Mouse (Mus musculus) midbrain, embryonic 15.5 days (tissue): ENCODE data around the gene Tns1. TPM values are rescaled to one million over a fixed set of nuclear protein-coding genes. Genes with fewer than 3 reads are reported as not detected.

Experiments used
- ATAC-seq: fragments of 200-750 bp; cut with Nextera tagmentation; replicated peaks from 2 replicates; pipeline ENCODE4 v1.8.0; 2017; ENCODE audit warnings: moderate TSS enrichment
- H3K27ac ChIP-seq: fragments of 300-500 bp; sonication (generic); 2 replicates; pipeline ENCODE4 v1.5.1; 2015; ENCODE audit warnings: mild to moderate bottlenecking, inconsistent platforms
- H3K27me3 ChIP-seq: fragments of 300-500 bp; sonication (generic); replicated peaks from 2 replicates; pipeline ENCODE4 v1.6.1; 2015; ENCODE audit warnings: inconsistent platforms
- H3K36me3 ChIP-seq: fragments of 300-500 bp; sonication (generic); replicated peaks from 2 replicates; pipeline ENCODE4 v1.6.1; 2015; ENCODE audit warnings: inconsistent platforms
- H3K4me1 ChIP-seq: fragments of 300-500 bp; sonication (generic); 2 replicates; pipeline ENCODE4 v1.6.1; 2015; ENCODE audit warnings: inconsistent platforms
- H3K4me2 ChIP-seq: fragments of 300-500 bp; sonication (generic); 2 replicates; pipeline ENCODE4 v1.6.1; 2015; ENCODE audit warnings: inconsistent platforms, mild to moderate bottlenecking, moderate library complexity
- H3K4me3 ChIP-seq: fragments of 300-500 bp; sonication (generic); 2 replicates; pipeline ENCODE4 v1.5.1; 2015; ENCODE audit warnings: mild to moderate bottlenecking, inconsistent platforms
- H3K9ac ChIP-seq: fragments of 300-500 bp; sonication (generic); 2 replicates; pipeline ENCODE4 v1.6.1; 2015; ENCODE audit warnings: mild to moderate bottlenecking, inconsistent platforms
- H3K9me3 ChIP-seq: fragments of 300-500 bp; sonication (generic); 2 replicates; pipeline ENCODE4 v1.6.1; 2016; ENCODE audit warnings: inconsistent platforms
- WGBS: fragments of 180-500 bp; shearing (Covaris S2); methylation state at CpG from one replicate; pipeline ENCODE4 v1.1.7; 2015; ENCODE audit warnings: mixed read lengths; 5-methylcytosine and 5-hydroxymethylcytosine counted together
- polyA plus RNA-seq: library from polyadenylated mRNA; unstranded; fragments of >200 nt; fragmentation: Nextera tagmentation; extraction: Ambion mirVana; gene quantifications from 2 replicates; pipeline ENCODE4 v1.2.1, GENCODE M21; 2015

Gene Tns1
- polyA plus RNA-seq, 1 experiment from 2014 or later, result 15.2 TPM

- WGBS, result 79% methylated on average over 2 of the region's 2 CpGs
- Histone ChIP-seq H3K4me2 (no peak overlapping the region), H3K9me3 (no peaks in the 10 kb centered on the region)
Measured at GRCm38 (mm10) chr1:74034736-74035135, 89.5 kb downstream of the Tns1 start.

GRCm38 (mm10) chr1:74034211-74034610 lies 90.0 kb downstream of the Tns1 start:
- Histone ChIP-seq H3K27ac (no peak overlapping the region), H3K4me3 (no peak overlapping the region), H3K27me3 (0 out of 2 replicates have a peak, but pooled peaks cover 11% of the 10 kb centered on the region), H3K4me2 (no peak overlapping the region), H3K9me3 (no peaks in the 10 kb centered on the region), H3K36me3 (no peaks in the 10 kb centered on the region), H3K9ac (no peak overlapping the region), H3K4me1 (peaks cover 9% of the 10 kb centered on the region)
- no peak for ATAC-seq

More at GRCm38 (mm10) chr1:74034736-74035135, 89.5 kb downstream of the Tns1 start:
- Histone ChIP-seq H3K27me3 (0 out of 2 replicates have a peak, but pooled peaks cover 11% of the 10 kb centered on the region), H3K4me3 (no peak overlapping the region), H3K36me3 (no peaks in the 10 kb centered on the region), H3K9ac (no peak overlapping the region), H3K4me1 (peaks cover 9% of the 10 kb centered on the region), H3K27ac (no peak overlapping the region)
- no peak for ATAC-seq

- Histone ChIP-seq H3K4me2 (no peak overlapping the region), H3K27me3 (0 out of 2 replicates have a peak, but pooled peaks cover 11% of the 10 kb centered on the region), H3K4me1 (peaks cover 9% of the 10 kb centered on the region), H3K27ac (no peak overlapping the region), H3K36me3 (no peaks in the 10 kb centered on the region), H3K9ac (no peak overlapping the region), H3K4me3 (no peak overlapping the region), H3K9me3 (no peaks in the 10 kb centered on the region)
- ATAC-seq, result no peak
- 81% methylated on average over 4 of the region's 4 CpGs for WGBS
Measured at GRCm38 (mm10) chr1:74033407-74033806, 90.8 kb downstream of the Tns1 start.

- Histone ChIP-seq H3K4me2 (no peak overlapping the region), H3K4me1 (peaks cover 10% of the 10 kb centered on the region), H3K27ac (no peak overlapping the region), H3K4me3 (no peak overlapping the region), H3K27me3 (0 out of 2 replicates have a peak, but pooled peaks cover 11% of the 10 kb centered on the region), H3K36me3 (no peaks in the 10 kb centered on the region), H3K9ac (no peak overlapping the region), H3K9me3 (no peaks in the 10 kb centered on the region)
- WGBS, result 85% methylated on average over 5 of the region's 5 CpGs
- ATAC-seq, result no peak
Measured at GRCm38 (mm10) chr1:74032966-74033365, 91.3 kb downstream of the Tns1 start.

GRCm38 (mm10) chr1:74031771-74032609 lies 92.3 kb downstream of the Tns1 start:
- Histone ChIP-seq H3K27ac (peak overlapping the region; percentile 17; the same call in 1 of the 2 replicates), H3K9me3 (no peaks in the 10 kb centered on the region), H3K4me3 (no peak overlapping the region), H3K36me3 (no peaks in the 10 kb centered on the region), H3K4me2 (no peak overlapping the region), H3K27me3 (0 out of 2 replicates have a peak, but pooled peaks cover 5% of the 10 kb centered on the region), H3K9ac (no peak overlapping the region), H3K4me1 (peaks cover 17% of the 10 kb centered on the region)
- no peak for ATAC-seq
- 85% methylated on average over 9 of the region's 9 CpGs for WGBS

GRCm38 (mm10) chr1:74030901-74031360 lies 93.3 kb downstream of the Tns1 start:
- peak overlapping the region; percentile 17 for H3K27ac ChIP-seq
- H3K27me3 ChIP-seq, result no peaks in the 10 kb centered on the region
- WGBS, result 39% methylated on average over 3 of the region's 3 CpGs
- no peak overlapping the region for H3K9ac ChIP-seq
- no peaks in the 10 kb centered on the region for H3K36me3 ChIP-seq
- 0 out of 2 replicates have a peak, but pooled peaks have one; percentile 55 for ATAC-seq
- H3K4me3 ChIP-seq, result no peak overlapping the region
- peaks cover 13% of the 10 kb centered on the region for H3K4me1 ChIP-seq
- no peaks in the 10 kb centered on the region for H3K9me3 ChIP-seq
- H3K4me2 ChIP-seq, result no peak overlapping the region

GRCm38 (mm10) chr1:74030285-74030684 lies 94.0 kb downstream of the Tns1 start:
- Histone ChIP-seq H3K36me3 (no peaks in the 10 kb centered on the region), H3K27me3 (no peaks in the 10 kb centered on the region), H3K4me1 (peaks cover 13% of the 10 kb centered on the region), H3K9ac (no peak overlapping the region), H3K9me3 (no peaks in the 10 kb centered on the region), H3K4me3 (no peak overlapping the region), H3K4me2 (no peak overlapping the region), H3K27ac (no peak overlapping the region)
- no peak for ATAC-seq
- 94% methylated on average over 1 of the region's 1 CpGs for WGBS

GRCm38 (mm10) chr1:74029669-74030068 lies 94.6 kb downstream of the Tns1 start:
- Histone ChIP-seq H3K9me3 (no peaks in the 10 kb centered on the region), H3K27ac (no peak overlapping the region), H3K4me1 (peaks cover 13% of the 10 kb centered on the region), H3K4me3 (no peak overlapping the region), H3K4me2 (no peak overlapping the region), H3K36me3 (no peaks in the 10 kb centered on the region), H3K9ac (no peak overlapping the region), H3K27me3 (no peaks in the 10 kb centered on the region)
- ATAC-seq, result no peak
- 91% methylated on average over 3 of the region's 3 CpGs for WGBS

GRCm38 (mm10) chr1:74028881-74029266 lies 95.4 kb downstream of the Tns1 start:
- no peaks in the 10 kb centered on the region for H3K27me3 ChIP-seq
- no peak overlapping the region for H3K4me2 ChIP-seq
- peaks cover 13% of the 10 kb centered on the region for H3K4me1 ChIP-seq
- H3K9me3 ChIP-seq, result no peaks in the 10 kb centered on the region
- no peak overlapping the region for H3K4me3 ChIP-seq
- WGBS, result 81% methylated on average over 5 of the region's 5 CpGs
- H3K27ac ChIP-seq, result no peak overlapping the region
- H3K36me3 ChIP-seq, result no peaks in the 10 kb centered on the region
- ATAC-seq, result no peak
- H3K9ac ChIP-seq, result no peak overlapping the region

- no peak overlapping the region for H3K27ac ChIP-seq
- no peak overlapping the region for H3K9ac ChIP-seq
- H3K4me2 ChIP-seq, result no peak overlapping the region
- H3K36me3 ChIP-seq, result no peaks in the 10 kb centered on the region
- H3K27me3 ChIP-seq, result no peaks in the 10 kb centered on the region
- no peak overlapping the region for H3K4me3 ChIP-seq
- 79% methylated on average over 13 of the region's 13 CpGs for WGBS
- no peak for ATAC-seq
- no peaks in the 10 kb centered on the region for H3K9me3 ChIP-seq
- H3K4me1 ChIP-seq, result peaks cover 13% of the 10 kb centered on the region
Measured at GRCm38 (mm10) chr1:74028118-74028880, 96.0 kb downstream of the Tns1 start.

- H3K9me3 ChIP-seq, result no peaks in the 10 kb centered on the region
- WGBS, result 50% methylated on average over 11 of the region's 11 CpGs
- H3K27ac ChIP-seq, result peak overlapping the region; percentile 63
- no peaks in the 10 kb centered on the region for H3K27me3 ChIP-seq
- no peak overlapping the region for H3K4me2 ChIP-seq
- H3K9ac ChIP-seq, result no peak overlapping the region; the same call in 1 of the 2 replicates
- H3K4me3 ChIP-seq, result no peak overlapping the region
- no peaks in the 10 kb centered on the region for H3K36me3 ChIP-seq
- peak; percentile 45 for ATAC-seq
- peaks cover 13% of the 10 kb centered on the region for H3K4me1 ChIP-seq
Measured at GRCm38 (mm10) chr1:74027559-74028091, 96.6 kb downstream of the Tns1 start.

- no peak overlapping the region for H3K27ac ChIP-seq
- no peak overlapping the region for H3K4me3 ChIP-seq
- peaks cover 13% of the 10 kb centered on the region for H3K4me1 ChIP-seq
- H3K9me3 ChIP-seq, result no peaks in the 10 kb centered on the region
- no peaks in the 10 kb centered on the region for H3K27me3 ChIP-seq
- H3K36me3 ChIP-seq, result no peaks in the 10 kb centered on the region
- WGBS, result 73% methylated on average over 9 of the region's 9 CpGs
- ATAC-seq, result no peak
- H3K9ac ChIP-seq, result no peak overlapping the region
- H3K4me2 ChIP-seq, result no peak overlapping the region
Measured at GRCm38 (mm10) chr1:74026703-74027195, 97.5 kb downstream of the Tns1 start.
